Mouse (Mus musculus): Measurements from ENCODE around the gene Herc3. TPM values are rescaled to one million over a fixed set of nuclear protein-coding genes. Genes with fewer than 3 reads are reported as not detected.

Herc3 gene
- total and polyA plus RNA-seq, 3 experiments, result 0.35 to 5.8 (median 0.53) TPM

- H3K4me3 ChIP-seq (ENCODE audit: low read depth, low read length), result no peak overlapping the region
- TF ChIP-seq GATA2 (IDR thresholded peaks at IDR 0.05; ENCODE audit: borderline replicate concordance, low read depth, low read length) (no peak), GATA1 (IDR thresholded peaks at IDR 0.05; ENCODE audit: borderline replicate concordance, low read length) (no peak), POLR2AphosphoS5 (IDR thresholded peaks at IDR 0.05; ENCODE audit: insufficient replicate concordance, low read depth, low read length) (no peak), TAL1 (conservative IDR thresholded peaks at IDR 0.05; ENCODE audit: low read depth, low read length) (no peak), CTCF (IDR thresholded peaks at IDR 0.05; ENCODE audit: low read depth, low read length) (no peak)
- ATAC-seq (ENCODE audit: extremely low read depth, insufficient number of reproducible peaks, low FRiP score, poor library complexity, severe bottlenecking), result no peak
Observed at GRCm38 (mm10) chr6:58929911-58930431, 98.7 kb downstream of the Herc3 start.

GRCm38 (mm10) chr6:58931149-58931548 lies 99.9 kb downstream of the Herc3 start:
- Histone ChIP-seq H3K9me3 (replicated peaks) (no peaks in the 10 kb centered on the region), H3K4me1 (ENCODE audit: insufficient read depth, low read depth, low read length) (no peaks in the 10 kb centered on the region), H3K36me3 (replicated peaks) (no peaks in the 10 kb centered on the region), H3K4me3 (ENCODE audit: low read depth, low read length) (no peak overlapping the region), H3K27me3 (ENCODE audit: insufficient read depth, low read length) (peaks cover 6% of the 10 kb centered on the region; the same call in 1 of the 2 replicates)
- ATAC-seq (ENCODE audit: extremely low read depth, insufficient number of reproducible peaks, low FRiP score, poor library complexity, severe bottlenecking) (no peak), DNase-seq (ENCODE audit: low spot score) (no peak)
- TF ChIP-seq GATA2 (IDR thresholded peaks at IDR 0.05; ENCODE audit: borderline replicate concordance, low read depth, low read length), result no peak
- TF ChIP-seq GATA1 (IDR thresholded peaks at IDR 0.05; ENCODE audit: borderline replicate concordance, low read length), result no peak
- no peak for TF ChIP-seq CTCF (IDR thresholded peaks at IDR 0.05; ENCODE audit: low read depth, low read length)
- TF ChIP-seq POLR2AphosphoS5 (IDR thresholded peaks at IDR 0.05; ENCODE audit: insufficient replicate concordance, low read depth, low read length), result no peak
- no peak for TF ChIP-seq TAL1 (conservative IDR thresholded peaks at IDR 0.05; ENCODE audit: low read depth, low read length)

More at GRCm38 (mm10) chr6:58929911-58930431, 98.7 kb downstream of the Herc3 start:
- H3K36me3 ChIP-seq (replicated peaks), result no peaks in the 10 kb centered on the region
- H3K27me3 ChIP-seq (ENCODE audit: insufficient read depth, low read length), result peaks cover 6% of the 10 kb centered on the region; the same call in 1 of the 2 replicates
- no peaks in the 10 kb centered on the region for H3K4me1 ChIP-seq (ENCODE audit: insufficient read depth, low read depth, low read length)
- H3K9me3 ChIP-seq (replicated peaks), result no peaks in the 10 kb centered on the region
- DNase-seq (ENCODE audit: low spot score), result no peak

DNA sequence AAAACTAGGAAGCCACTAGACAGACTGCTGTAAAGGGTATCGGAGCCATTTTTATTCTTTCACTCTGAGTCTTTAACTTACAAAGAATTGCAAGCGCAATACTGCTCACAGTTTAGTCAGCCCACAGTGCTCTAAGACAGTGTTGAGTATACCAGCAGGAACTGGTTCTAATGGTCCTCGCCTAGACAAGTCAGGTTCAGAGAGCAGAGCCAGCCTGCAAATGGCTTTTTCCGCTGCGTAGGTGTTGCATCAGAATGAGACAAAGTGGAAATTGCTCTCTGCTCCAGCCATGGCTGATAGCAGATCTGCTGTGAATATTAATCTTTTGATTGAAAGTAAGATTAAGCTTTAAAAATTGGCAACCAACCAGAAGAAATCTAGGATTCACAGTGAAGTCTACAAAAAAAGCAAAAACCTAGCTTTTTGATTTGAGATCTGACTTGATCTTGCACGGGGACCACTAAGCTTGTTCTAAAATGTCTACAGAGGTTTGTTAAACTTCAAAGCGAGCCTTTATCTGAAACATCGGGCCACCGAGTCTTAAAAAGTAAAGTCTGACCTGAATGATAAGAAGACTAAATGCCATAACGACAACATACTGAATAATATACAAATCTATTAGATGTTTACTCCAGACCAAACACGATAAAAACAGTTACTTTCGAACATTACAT lies 101.4 kb downstream of the Herc3 start:
- Histone ChIP-seq H3K36me3 (replicated peaks) (no peaks in the 10 kb centered on the region), H3K27me3 (ENCODE audit: insufficient read depth, low read length) (0 out of 2 replicates have a peak, but pooled peaks cover 2% of the 10 kb centered on the region), H3K4me1 (ENCODE audit: insufficient read depth, low read depth, low read length) (no peaks in the 10 kb centered on the region), H3K4me3 (ENCODE audit: low read depth, low read length) (no peak overlapping the region), H3K9me3 (replicated peaks) (no peaks in the 10 kb centered on the region)
- TF ChIP-seq POLR2AphosphoS5 (IDR thresholded peaks at IDR 0.05; ENCODE audit: insufficient replicate concordance, low read depth, low read length) (no peak), GATA2 (IDR thresholded peaks at IDR 0.05; ENCODE audit: borderline replicate concordance, low read depth, low read length) (no peak), TAL1 (conservative IDR thresholded peaks at IDR 0.05; ENCODE audit: low read depth, low read length) (no peak)
- ATAC-seq (ENCODE audit: extremely low read depth, insufficient number of reproducible peaks, low FRiP score, poor library complexity, severe bottlenecking) (no peak), DNase-seq (ENCODE audit: low spot score) (no peak)

DNA sequence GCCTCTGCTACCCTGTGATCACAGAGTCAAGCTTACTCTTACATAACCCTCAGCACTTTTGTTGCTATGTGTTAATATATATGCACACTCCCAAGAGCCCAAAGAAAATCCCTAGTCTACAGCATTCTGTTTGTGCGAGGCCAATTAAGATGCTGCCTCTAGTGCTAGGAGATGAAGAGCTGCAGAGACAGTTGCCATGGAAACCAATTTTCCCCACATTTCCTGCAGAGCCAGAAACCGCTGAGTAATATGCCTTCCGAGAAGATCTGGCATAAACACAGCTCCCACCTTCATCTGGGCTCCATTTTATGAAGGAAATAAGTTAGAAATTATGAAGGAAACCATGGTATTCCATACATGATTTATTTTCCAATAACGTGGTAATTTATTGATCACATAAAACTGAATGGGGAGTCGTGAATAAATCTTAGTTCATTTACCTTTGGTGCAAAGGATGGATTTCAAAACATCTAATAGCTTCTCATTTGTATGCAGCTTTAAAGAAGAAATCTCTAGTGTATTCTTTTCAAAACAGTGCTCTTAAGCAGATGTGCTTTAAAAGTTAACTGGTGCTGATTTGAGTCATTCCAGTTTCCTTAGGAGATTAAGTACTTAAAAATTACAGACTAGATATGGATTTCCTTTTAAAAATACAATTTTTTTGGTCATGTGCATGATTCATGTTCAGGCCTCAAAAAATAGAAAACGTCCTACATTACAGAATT lies 102.1 kb downstream of the Herc3 start:
- no peaks in the 10 kb centered on the region for H3K9me3 ChIP-seq (replicated peaks)
- ATAC-seq (ENCODE audit: extremely low read depth, insufficient number of reproducible peaks, low FRiP score, poor library complexity, severe bottlenecking), result no peak
- no peak overlapping the region for H3K4me3 ChIP-seq (ENCODE audit: low read depth, low read length)
- 0 out of 2 replicates have a peak, but pooled peaks cover 2% of the 10 kb centered on the region for H3K27me3 ChIP-seq (ENCODE audit: insufficient read depth, low read length)
- no peaks in the 10 kb centered on the region for H3K4me1 ChIP-seq (ENCODE audit: insufficient read depth, low read depth, low read length)
- no peaks in the 10 kb centered on the region for H3K36me3 ChIP-seq (replicated peaks)
- no peak for TF ChIP-seq GATA1 (IDR thresholded peaks at IDR 0.05; ENCODE audit: borderline replicate concordance, low read length)
- TF ChIP-seq TAL1 (conservative IDR thresholded peaks at IDR 0.05; ENCODE audit: low read depth, low read length), result no peak
- no peak for TF ChIP-seq CTCF (IDR thresholded peaks at IDR 0.05; ENCODE audit: low read depth, low read length)
- TF ChIP-seq POLR2AphosphoS5 (IDR thresholded peaks at IDR 0.05; ENCODE audit: insufficient replicate concordance, low read depth, low read length), result no peak
- no peak for TF ChIP-seq GATA2 (IDR thresholded peaks at IDR 0.05; ENCODE audit: borderline replicate concordance, low read depth, low read length)
- no peak for DNase-seq (ENCODE audit: low spot score)

- DNase-seq (ENCODE audit: low spot score), result no peak
- H3K9me3 ChIP-seq (replicated peaks), result no peaks in the 10 kb centered on the region
- no peak for ATAC-seq (ENCODE audit: extremely low read depth, insufficient number of reproducible peaks, low FRiP score, poor library complexity, severe bottlenecking)
- 0 out of 2 replicates have a peak, but pooled peaks cover 2% of the 10 kb centered on the region for H3K27me3 ChIP-seq (ENCODE audit: insufficient read depth, low read length)
- H3K4me3 ChIP-seq (ENCODE audit: low read depth, low read length), result no peak overlapping the region
- TF ChIP-seq TAL1 (conservative IDR thresholded peaks at IDR 0.05; ENCODE audit: low read depth, low read length) (no peak), GATA1 (IDR thresholded peaks at IDR 0.05; ENCODE audit: borderline replicate concordance, low read length) (no peak), GATA2 (IDR thresholded peaks at IDR 0.05; ENCODE audit: borderline replicate concordance, low read depth, low read length) (no peak), CTCF (IDR thresholded peaks at IDR 0.05; ENCODE audit: low read depth, low read length) (no peak), POLR2AphosphoS5 (IDR thresholded peaks at IDR 0.05; ENCODE audit: insufficient replicate concordance, low read depth, low read length) (no peak)
- no peaks in the 10 kb centered on the region for H3K4me1 ChIP-seq (ENCODE audit: insufficient read depth, low read depth, low read length)
- H3K36me3 ChIP-seq (replicated peaks), result no peaks in the 10 kb centered on the region
Observed at GRCm38 (mm10) chr6:58934144-58934543, 102.9 kb downstream of the Herc3 start.

DNA sequence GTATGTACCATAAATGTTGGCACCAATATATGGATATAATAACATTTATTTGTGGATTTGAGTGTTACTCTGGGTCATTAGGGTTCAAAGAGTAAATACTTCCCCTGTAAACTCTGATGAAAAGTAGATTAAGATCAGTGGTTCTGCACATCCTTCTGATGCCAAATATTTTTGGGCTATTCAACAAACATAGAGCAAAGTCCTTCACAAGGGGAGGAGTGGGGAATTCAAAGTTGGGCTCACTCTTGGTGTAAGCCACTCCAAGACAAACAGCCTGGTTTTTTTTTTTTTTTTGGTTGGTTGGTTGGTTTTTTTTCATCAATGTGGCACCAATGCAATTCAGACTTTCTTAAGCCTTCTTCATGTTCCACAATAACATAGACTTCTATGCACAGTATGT lies 106.5 kb downstream of the Herc3 start:
- Histone ChIP-seq H3K4me3 (ENCODE audit: low read depth, low read length) (no peak overlapping the region), H3K4me1 (ENCODE audit: insufficient read depth, low read depth, low read length) (no peaks in the 10 kb centered on the region), H3K27me3 (ENCODE audit: insufficient read depth, low read length) (no peaks in the 10 kb centered on the region), H3K36me3 (replicated peaks) (no peaks in the 10 kb centered on the region), H3K9me3 (replicated peaks) (no peaks in the 10 kb centered on the region)
- ATAC-seq (ENCODE audit: extremely low read depth, insufficient number of reproducible peaks, low FRiP score, poor library complexity, severe bottlenecking), result no peak
- DNase-seq (ENCODE audit: low spot score), result no peak
- TF ChIP-seq POLR2AphosphoS5 (IDR thresholded peaks at IDR 0.05; ENCODE audit: insufficient replicate concordance, low read depth, low read length) (no peak), GATA1 (IDR thresholded peaks at IDR 0.05; ENCODE audit: borderline replicate concordance, low read length) (no peak), TAL1 (conservative IDR thresholded peaks at IDR 0.05; ENCODE audit: low read depth, low read length) (no peak), CTCF (IDR thresholded peaks at IDR 0.05; ENCODE audit: low read depth, low read length) (no peak), GATA2 (IDR thresholded peaks at IDR 0.05; ENCODE audit: borderline replicate concordance, low read depth, low read length) (no peak)

Measured in G1E (cell line).